Mouse (Mus musculus) 3134 (cell line): Measurements from ENCODE around the gene Gm49325.
A peak's percentile ranks its signal among the peaks of the same experiment; 100 is the strongest.

Source experiments
- DNase-seq: peaks from one replicate; pipeline ENCODE4 v3.0.0-alpha.2; 2011; ENCODE audit warnings: low spot score; ENCODE audit not compliant: insufficient read length; ENCODE audit errors: extremely low read depth

Gm49325 gene

GRCm38 (mm10) chr10:77605908-77606826, at the start of gene Gm49325, which contains the start of gene Sumo3:
TSS of gene Gm49325 (plus strand) at chr10:77606197.
TSS of gene Sumo3 (plus strand) at chr10:77606097.
- peak; percentile 84 for DNase-seq

GRCm38 (mm10) chr10:77556631-77557030, 49.4 kb upstream of the Gm49325 start:
- no peak for DNase-seq

GRCm38 (mm10) chr10:77557641-77558040, 48.4 kb upstream of the Gm49325 start:
- no peak for DNase-seq

GRCm38 (mm10) chr10:77560090-77560489, 45.9 kb upstream of the Gm49325 start:
- no peak for DNase-seq

- DNase-seq = no peak
Measured at GRCm38 (mm10) chr10:77560830-77561229, 45.2 kb upstream of the Gm49325 start.

- DNase-seq = no peak
Measured at GRCm38 (mm10) chr10:77561508-77561907, 44.5 kb upstream of the Gm49325 start.

GRCm38 (mm10) chr10:77565005-77565404, 41.0 kb upstream of the Gm49325 start:
- DNase-seq = no peak

GRCm38 (mm10) chr10:77566651-77567050, 39.3 kb upstream of the Gm49325 start:
- no peak for DNase-seq

- DNase-seq = no peak
Measured at GRCm38 (mm10) chr10:77569481-77569880, 36.5 kb upstream of the Gm49325 start.

- DNase-seq = peak; percentile 87
Measured at GRCm38 (mm10) chr10:77569973-77570658, 35.9 kb upstream of the Gm49325 start.

- no peak for DNase-seq
Measured at GRCm38 (mm10) chr10:77572225-77572624, 33.8 kb upstream of the Gm49325 start.

GRCm38 (mm10) chr10:77573162-77573561, 32.8 kb upstream of the Gm49325 start:
- DNase-seq = no peak

- no peak for DNase-seq
Measured at GRCm38 (mm10) chr10:77580027-77580920, 25.7 kb upstream of the Gm49325 start.

GRCm38 (mm10) chr10:77581023-77581407, 25.0 kb upstream of the Gm49325 start:
- no peak for DNase-seq

- peak; percentile 99 for DNase-seq
Measured at GRCm38 (mm10) chr10:77581408-77582284, 24.4 kb upstream of the Gm49325 start, which contains the start of gene Pttg1ip. TSS of gene Pttg1ip (plus strand) at chr10:77581720.

GRCm38 (mm10) chr10:77582285-77582618, 23.7 kb upstream of the Gm49325 start:
- no peak for DNase-seq

GRCm38 (mm10) chr10:77583795-77584422, 22.1 kb upstream of the Gm49325 start:
- no peak for DNase-seq

GRCm38 (mm10) chr10:77586637-77587036, 19.4 kb upstream of the Gm49325 start:
- no peak for DNase-seq

GRCm38 (mm10) chr10:77587091-77587775, 18.8 kb upstream of the Gm49325 start:
- DNase-seq = no peak
